Mouse (Mus musculus): Measurements from ENCODE around the gene Mrpl20.

DNA sequence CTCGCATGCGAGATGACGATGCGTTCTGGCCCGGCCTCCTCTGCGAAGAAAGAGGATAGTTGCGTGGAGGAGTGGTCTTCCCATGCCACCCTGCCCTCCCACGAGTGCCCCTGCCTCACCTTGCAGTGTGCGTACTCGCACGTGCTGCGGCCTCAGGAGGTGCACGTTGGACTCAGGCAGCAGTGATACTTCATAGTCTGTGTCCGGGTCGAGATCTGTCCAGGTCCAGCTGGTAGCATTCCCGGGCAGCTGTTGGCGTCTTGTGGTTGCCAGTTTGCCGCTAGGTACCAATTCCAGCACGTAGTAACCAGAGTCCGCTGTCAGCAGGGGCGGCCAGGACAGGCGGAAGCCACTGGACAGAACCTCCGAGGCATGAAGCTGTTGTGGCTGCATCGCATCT lies 32.1 kb upstream of the Mrpl20 start:
- no peak for TF ChIP-seq CTCF (IDR thresholded peaks at IDR 0.05; ENCODE audit: borderline replicate concordance, insufficient read depth, low read depth, low read length)
- no peak for TF ChIP-seq POLR2A (IDR thresholded peaks at IDR 0.05; ENCODE audit: borderline replicate concordance, insufficient read depth, low read length)
